Mouse (Mus musculus): ENCODE measurements at regions not wholly inside any gene's neighbourhood (a gene's known extent, or its start where the extent isn't known, plus 50 kb on each side); places are given as distances from the start of the nearest gene placed in this dataset.

DNA sequence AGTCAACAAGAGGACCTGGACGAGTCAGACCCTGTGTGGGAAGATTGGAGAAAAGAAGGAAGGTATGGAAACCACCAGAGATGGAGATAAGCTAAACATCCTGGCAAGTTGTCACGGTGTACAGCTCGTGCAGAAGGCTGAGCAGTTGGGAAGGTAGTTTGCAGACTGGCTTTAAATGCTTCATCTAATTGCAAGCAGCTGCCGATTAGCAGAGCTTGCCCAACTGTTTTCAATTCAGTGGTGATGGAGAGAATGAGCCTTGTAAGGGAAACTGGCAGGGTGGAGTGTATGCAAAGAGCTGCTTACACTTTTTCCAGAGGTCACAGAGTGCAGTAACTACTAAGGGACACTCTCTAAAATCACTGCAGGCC lies 71.6 kb upstream of the Prdm1 start:
- no peak for DNase-seq (ENCODE audit: extremely low read depth, insufficient read length, low spot score)

GRCm38 (mm10) chr10:44599331-44599963 lies 71.1 kb upstream of the Prdm1 start:
- no peak for DNase-seq (ENCODE audit: extremely low read depth, insufficient read length, low spot score)

- DNase-seq (ENCODE audit: extremely low read depth, insufficient read length, low spot score) = no peak
These were observed 70.3 kb upstream of the Prdm1 start for GRCm38 (mm10) chr10:44598615-44599014.

- no peak for DNase-seq (ENCODE audit: extremely low read depth, insufficient read length, low spot score)
These were observed 67.6 kb upstream of the Prdm1 start for GRCm38 (mm10) chr10:44595932-44596331.

DNA sequence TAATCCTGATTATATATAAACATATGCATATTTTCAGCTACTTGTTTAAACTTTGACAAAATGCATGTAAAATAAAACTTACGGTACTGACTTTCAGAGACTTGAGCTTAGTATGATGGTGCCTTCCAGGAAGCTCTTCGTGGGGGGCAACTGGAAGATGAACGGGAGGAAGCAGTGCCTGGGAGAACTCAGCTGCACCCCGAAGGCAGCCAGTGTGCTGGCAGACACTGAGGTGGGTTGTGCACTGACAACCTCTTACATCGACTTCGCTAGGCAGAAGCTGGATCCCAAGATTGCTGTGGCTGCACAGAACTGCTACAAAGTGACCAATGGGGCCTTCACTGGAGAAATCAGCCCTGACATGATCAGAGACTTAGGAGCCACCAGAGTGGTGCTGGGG lies 61.5 kb upstream of the Prdm1 start:
- no peak for DNase-seq (ENCODE audit: extremely low read depth, insufficient read length, low spot score)

- no peak for DNase-seq (ENCODE audit: extremely low read depth, insufficient read length, low spot score)
These were observed 61.1 kb upstream of the Prdm1 start for GRCm38 (mm10) chr10:44589352-44589751.

DNA sequence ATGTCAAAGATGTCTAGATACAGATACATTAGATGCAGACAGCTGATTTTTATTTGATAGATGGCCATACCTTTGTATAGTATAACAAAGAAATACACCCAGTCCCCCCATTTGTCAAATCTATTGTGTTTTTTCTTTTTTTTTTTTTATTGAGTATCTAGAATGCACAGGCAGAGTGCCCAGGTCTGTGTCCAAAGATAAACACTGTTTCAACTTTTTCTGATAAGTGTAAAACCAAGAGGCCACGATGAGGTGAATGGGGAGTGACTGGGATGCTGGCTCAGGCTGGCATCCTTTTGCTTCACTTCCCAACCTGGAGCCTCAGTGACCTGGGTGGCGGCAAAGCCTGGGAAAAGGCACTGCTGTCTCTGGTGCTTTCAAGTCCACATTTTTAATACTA lies 54.4 kb upstream of the Prdm1 start:
- DNase-seq (ENCODE audit: extremely low read depth, insufficient read length, low spot score) = no peak
